Comparison of ENCODE assay signal across 8 mouse cellular contexts in genomic region chr13:41357586-41357985, GRCm38 (mm10).
DNase-seq lines count a peak whose midpoint lies in the region; ATAC-seq and TF ChIP-seq lines count a peak whose summit lies in the region.

No protein-coding gene starts in this region.

- DNase-seq in kidney, postnatal 0 days (ENCODE audit: low spot score): no peak
- DNase-seq in kidney, adult 9 months: no peak
- no peak for DNase-seq in embryonic facial prominence, embryonic 14.5 days (ENCODE audit: low spot score)
- DNase-seq in induced T-regulatory cell, adult 2 months (ENCODE audit: low read depth): peak; percentile 52
- DNase-seq in urinary bladder, postnatal 14 days (ENCODE audit: low spot score): no peak
- no peak for DNase-seq in frontal cortex, postnatal 25 days (ENCODE audit: low spot score in 2 of 2)
- DNase-seq in gastrocnemius, postnatal 25 days: no peak

- 16% methylated on average over 3 of the region's 3 CpGs for WGBS in kidney, postnatal 0 days
- 40% methylated on average over 3 of the region's 3 CpGs for WGBS in embryonic facial prominence, embryonic 14.5 days
- 24% methylated on average over 3 of the region's 3 CpGs for WGBS in midbrain, embryonic 16.5 days

- H3K36me3 ChIP-seq in kidney, postnatal 0 days (ENCODE audit: insufficient read depth, low read length): no peaks in the 10 kb centered on the region
- H3K36me3 ChIP-seq in embryonic facial prominence, embryonic 14.5 days (ENCODE audit: control insufficient read depth, insufficient read depth, low read length): no peaks in the 10 kb centered on the region
- no peaks in the 10 kb centered on the region for H3K36me3 ChIP-seq in midbrain, embryonic 16.5 days (ENCODE audit: control insufficient read depth, insufficient read depth, low read length)

- H3K27ac ChIP-seq in kidney, postnatal 0 days: peak overlapping the region; percentile 90; the same call in 1 of the 2 replicates
- no peak overlapping the region for H3K27ac ChIP-seq in embryonic facial prominence, embryonic 14.5 days (replicated peaks; ENCODE audit: low read depth, low read length)
- H3K27ac ChIP-seq in midbrain, embryonic 16.5 days (ENCODE audit: low read length): no peak overlapping the region

- no peaks in the 10 kb centered on the region for H3K27me3 ChIP-seq in kidney, postnatal 0 days (ENCODE audit: insufficient read depth, low read length)
- H3K27me3 ChIP-seq in embryonic facial prominence, embryonic 14.5 days (replicated peaks; ENCODE audit: control insufficient read depth, insufficient read depth, low read length): no peaks in the 10 kb centered on the region
- H3K27me3 ChIP-seq in midbrain, embryonic 16.5 days (ENCODE audit: control insufficient read depth, insufficient read depth, low read depth, low read length): no peaks in the 10 kb centered on the region

- TF ChIP-seq CTCF in kidney, postnatal 0 days (IDR thresholded peaks at IDR 0.05; ENCODE audit: low read depth): no peak

- H3K4me2 ChIP-seq in kidney, postnatal 0 days (ENCODE audit: low read length): peak overlapping the region; percentile 71
- peak overlapping the region; percentile 66 for H3K4me2 ChIP-seq in embryonic facial prominence, embryonic 14.5 days (ENCODE audit: low read depth, low read length)
- peak overlapping the region; percentile 80 for H3K4me2 ChIP-seq in midbrain, embryonic 16.5 days (ENCODE audit: low read length)

- no peak for ATAC-seq in kidney, postnatal 0 days (replicated peaks; ENCODE audit: low FRiP score, low read depth)
- ATAC-seq in embryonic facial prominence, embryonic 14.5 days (ENCODE audit: low read depth): no peak
- ATAC-seq in midbrain, embryonic 16.5 days: no peak

- peak overlapping the region; percentile 60 for H3K4me3 ChIP-seq in kidney, postnatal 0 days (replicated peaks; ENCODE audit: low read depth, low read length)
- H3K4me3 ChIP-seq in embryonic facial prominence, embryonic 14.5 days (ENCODE audit: low read depth, low read length): peak overlapping the region; percentile 48
- peak overlapping the region; percentile 65 for H3K4me3 ChIP-seq in midbrain, embryonic 16.5 days (ENCODE audit: low read depth, low read length)

- no peaks in the 10 kb centered on the region for H3K9me3 ChIP-seq in kidney, postnatal 0 days (replicated peaks; ENCODE audit: low read length)
- H3K9me3 ChIP-seq in embryonic facial prominence, embryonic 14.5 days (ENCODE audit: control insufficient read depth, low read length): no peaks in the 10 kb centered on the region
- H3K9me3 ChIP-seq in midbrain, embryonic 16.5 days (replicated peaks; ENCODE audit: control insufficient read depth, low read length, poor library complexity, severe bottlenecking): no peaks in the 10 kb centered on the region

- peak overlapping the region; percentile 65; the same call in 1 of the 2 replicates for H3K9ac ChIP-seq in kidney, postnatal 0 days (ENCODE audit: low read depth, low read length)
- H3K9ac ChIP-seq in embryonic facial prominence, embryonic 14.5 days (ENCODE audit: low read depth, low read length): peak overlapping the region; percentile 69
- peak overlapping the region; percentile 72; the same call in 1 of the 2 replicates for H3K9ac ChIP-seq in midbrain, embryonic 16.5 days (ENCODE audit: low read depth, low read length)

- peaks cover 27% of the 10 kb centered on the region for H3K4me1 ChIP-seq in kidney, postnatal 0 days (replicated peaks; ENCODE audit: insufficient read depth, low read length)
- H3K4me1 ChIP-seq in embryonic facial prominence, embryonic 14.5 days (ENCODE audit: control insufficient read depth, insufficient read depth, low read length): peaks cover 46% of the 10 kb centered on the region
- peaks cover 34% of the 10 kb centered on the region for H3K4me1 ChIP-seq in midbrain, embryonic 16.5 days (ENCODE audit: control insufficient read depth, insufficient read depth, low read length)
